Mouse (Mus musculus) ZHBTc4 (cell line): Measurements from ENCODE around the gene Atg16l2.

Experiments used
- DNase-seq: peaks from one replicate; pipeline ENCODE4 v3.0.0-alpha.2; 2011; ENCODE audit warnings: low read depth, low spot score

Atg16l2 gene

DNA sequence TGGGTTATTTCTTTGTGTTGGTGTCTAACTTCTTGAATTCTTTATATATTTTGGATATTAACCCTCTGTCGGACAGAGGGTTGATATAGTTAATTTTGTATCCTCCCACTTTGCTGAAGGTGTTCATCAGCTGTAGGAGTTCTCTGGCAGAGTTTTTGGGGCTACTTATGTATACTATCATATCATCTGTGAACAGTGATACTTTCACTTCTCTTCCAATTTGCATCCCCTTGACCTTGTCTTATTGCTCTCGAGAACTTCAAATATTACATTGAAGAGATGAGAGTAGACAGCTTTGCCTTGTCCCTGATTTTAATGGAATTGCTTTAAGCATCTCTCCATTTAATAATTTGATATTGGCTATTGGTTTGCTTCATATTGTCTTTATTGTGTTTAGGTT, 78.5 kb downstream of the Atg16l2 start:
- DNase-seq, result no peak

- no peak for DNase-seq
Observed at GRCm38 (mm10) chr7:101216724-101217123, 85.3 kb downstream of the Atg16l2 start.

DNA sequence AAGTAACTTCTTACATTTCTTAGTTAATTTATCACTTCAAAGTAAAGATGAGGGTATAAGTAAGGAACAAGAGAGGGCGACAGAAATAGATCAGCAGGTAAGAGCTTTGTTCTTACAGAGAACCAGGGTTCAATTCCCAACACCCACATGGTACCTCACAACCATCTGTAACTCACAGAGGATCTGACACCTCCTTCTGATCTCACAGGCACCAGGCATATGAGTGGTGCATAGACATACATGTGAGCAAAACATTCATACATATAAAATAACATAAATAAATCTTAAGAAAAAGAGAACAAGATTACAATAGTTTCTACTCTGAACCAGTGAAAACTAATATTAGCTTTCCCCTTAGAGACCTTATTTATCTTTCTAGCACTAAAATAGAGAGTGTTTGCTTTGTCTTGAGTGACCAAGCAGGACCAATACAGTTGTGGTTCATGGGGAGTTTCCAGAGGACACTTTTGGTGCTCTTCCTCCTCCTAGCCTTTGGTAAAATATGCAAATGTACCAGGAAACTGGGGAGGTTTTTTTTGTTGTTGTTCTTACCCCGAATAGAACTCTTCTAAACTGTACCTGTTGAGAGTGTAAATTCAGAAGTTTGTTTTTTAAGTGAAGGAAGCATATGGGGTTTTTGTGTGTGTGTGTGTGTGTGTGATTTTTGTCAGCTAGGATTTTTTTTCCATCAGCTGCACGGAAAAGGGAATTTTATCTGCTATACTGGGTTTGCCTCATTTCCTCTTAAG, 88.4 kb downstream of the Atg16l2 start:
- no peak for DNase-seq
